Mouse (Mus musculus) urinary bladder, postnatal 14 days (tissue): ENCODE results near the gene Kcnj15.

Source experiments
- DNase-seq: peaks from one replicate; pipeline ENCODE4 v3.0.0; 2021; ENCODE audit warnings: low spot score

The Kcnj15 gene

DNA sequence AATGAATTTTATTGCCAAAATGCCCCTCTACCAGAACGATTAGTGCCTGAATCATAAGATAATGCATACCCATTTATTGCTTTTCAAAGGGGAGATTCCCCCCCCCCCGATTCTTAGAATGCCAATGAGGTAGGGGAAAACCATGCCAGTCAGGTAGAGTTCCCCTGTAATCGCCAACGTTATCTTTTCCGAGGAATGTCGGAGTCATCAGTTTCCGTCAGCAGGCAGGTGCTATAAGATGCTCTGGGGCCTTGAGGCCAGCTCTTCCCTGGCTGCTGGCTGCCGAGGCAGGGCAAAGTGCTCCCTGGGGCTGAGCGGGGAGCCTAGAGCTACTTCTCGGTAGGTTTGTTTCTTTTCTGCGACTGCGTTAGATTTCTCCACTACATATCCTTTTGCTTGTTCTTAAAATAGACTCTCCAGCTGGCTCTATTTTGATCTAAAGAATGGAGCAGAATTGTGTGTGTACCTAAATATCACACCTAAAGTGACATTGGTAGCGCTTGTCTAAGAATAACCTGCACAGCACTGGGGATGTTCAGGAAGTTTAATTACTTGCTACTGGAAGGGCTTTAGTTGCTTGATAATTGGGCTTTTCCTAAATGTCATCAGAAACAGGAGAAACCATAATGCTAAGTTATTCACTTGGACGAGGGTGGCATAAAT lies 35.6 kb downstream of the Kcnj15 start:
- no peak for DNase-seq

DNA sequence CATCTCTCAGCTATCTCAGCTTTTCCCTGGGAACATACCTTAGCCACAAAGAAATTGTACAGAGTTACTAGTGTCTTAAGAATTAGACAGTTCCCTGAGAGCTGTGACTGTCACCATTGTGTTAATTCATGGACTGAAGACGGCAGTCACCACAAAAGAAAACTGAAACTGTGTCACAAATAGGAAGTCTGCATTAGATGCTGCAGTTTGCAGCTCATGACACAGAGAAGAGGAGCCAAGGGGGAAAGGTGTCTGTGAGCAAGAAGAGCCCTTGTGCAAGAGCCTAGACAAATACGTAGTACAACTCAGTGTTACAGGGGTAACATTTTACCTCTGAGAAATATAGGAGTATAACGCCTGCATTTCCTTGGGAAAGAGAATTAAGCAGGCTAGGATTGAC lies 40.3 kb downstream of the Kcnj15 start:
- no peak for DNase-seq

DNA sequence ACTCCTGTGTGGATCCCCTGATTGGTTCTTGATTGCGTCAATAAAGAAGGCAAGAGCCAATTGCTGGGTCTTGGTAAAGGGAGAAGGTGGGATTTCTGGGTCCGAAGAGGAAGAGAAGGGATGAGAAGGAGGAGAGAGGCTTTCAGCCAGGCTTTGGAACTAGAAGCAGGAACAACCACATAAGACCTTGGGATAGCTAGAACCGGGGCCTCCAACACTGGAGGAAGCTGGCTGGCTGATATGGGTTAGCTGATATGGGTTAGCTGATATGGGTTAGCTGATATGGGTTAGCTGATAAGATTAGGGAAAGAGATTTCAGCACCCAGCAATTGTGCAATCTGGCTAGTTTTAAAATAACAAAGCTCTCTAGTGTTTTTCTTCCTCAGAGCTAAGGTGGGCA lies 44.3 kb downstream of the Kcnj15 start:
- no peak for DNase-seq

DNA sequence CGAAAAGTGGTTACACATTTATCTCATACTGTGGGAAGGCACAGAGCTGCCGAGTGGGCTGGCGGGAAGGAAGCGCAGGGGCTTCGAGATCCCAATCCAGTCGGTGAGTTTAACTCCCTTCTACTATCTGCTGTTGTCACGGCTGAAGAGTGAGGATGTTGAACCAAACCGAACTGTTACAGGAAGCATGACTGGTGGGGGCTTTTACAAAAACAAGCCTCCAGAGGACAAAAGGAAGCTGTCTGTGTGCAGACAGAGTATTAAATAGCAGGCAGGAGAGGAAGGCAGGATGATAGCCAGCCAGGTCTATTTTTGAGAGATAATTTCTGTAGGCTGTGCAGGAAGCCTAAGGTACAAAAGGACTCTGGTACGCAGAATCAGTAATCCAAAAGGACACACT lies 46.3 kb downstream of the Kcnj15 start:
- no peak for DNase-seq

DNA sequence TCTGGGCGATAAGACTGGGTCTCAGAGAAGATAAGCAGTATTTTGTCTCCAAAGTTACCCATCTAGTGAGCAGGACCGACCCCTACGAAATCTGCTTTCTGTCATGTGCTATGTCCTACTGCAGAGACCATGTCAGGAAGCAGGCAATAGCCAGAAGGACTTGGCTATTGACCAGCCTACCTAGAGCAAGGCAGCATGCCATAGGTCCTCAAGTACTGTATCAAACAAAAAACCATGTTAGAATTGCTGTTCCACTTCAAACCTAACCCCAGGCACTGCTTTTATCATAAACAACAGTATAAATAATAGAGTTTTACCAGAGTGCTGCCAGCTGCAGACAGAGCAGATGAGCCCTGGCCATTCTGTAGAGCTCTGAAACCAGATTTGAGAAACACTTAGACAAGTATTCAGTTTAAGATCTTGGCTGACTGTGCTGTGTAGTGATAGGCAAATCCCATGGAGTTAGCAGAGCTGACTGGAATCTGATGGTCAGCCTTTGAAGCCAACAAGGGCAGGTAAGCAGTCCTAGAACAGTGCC lies 50.5 kb downstream of the Kcnj15 start:
- DNase-seq: no peak

DNA sequence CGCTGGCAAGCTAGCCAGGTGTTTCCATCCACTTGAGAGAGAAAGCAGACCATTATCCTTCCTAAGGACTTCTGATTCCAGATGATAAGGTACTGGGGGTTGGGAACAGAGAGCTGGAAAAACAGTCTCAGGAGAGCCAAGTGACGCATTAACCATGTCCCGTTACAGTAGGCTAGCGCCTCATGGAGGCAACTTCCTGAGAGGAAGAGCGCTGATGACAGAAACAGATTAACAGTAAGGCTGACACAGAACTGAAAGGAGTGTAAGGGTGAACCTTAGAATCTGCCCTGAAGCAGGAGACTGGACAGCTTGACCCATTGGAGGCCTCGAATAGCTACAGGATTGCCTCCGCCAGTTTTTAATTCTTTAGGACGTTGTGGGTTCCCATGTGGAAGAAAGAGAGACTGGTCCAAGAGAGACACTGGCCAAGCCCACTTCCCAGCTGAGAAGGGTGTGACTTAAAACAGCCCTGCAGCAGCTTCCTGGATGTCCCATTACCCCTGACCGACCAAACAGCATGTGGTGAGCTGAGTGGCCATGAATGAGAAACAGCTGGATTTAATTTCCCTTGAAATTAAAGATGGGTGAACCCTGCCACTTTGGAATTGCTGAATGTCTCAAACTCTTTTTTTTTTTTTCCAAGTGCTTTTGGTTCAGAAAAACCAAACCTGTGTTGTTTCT lies 64.7 kb downstream of the Kcnj15 start:
- DNase-seq: no peak

DNA sequence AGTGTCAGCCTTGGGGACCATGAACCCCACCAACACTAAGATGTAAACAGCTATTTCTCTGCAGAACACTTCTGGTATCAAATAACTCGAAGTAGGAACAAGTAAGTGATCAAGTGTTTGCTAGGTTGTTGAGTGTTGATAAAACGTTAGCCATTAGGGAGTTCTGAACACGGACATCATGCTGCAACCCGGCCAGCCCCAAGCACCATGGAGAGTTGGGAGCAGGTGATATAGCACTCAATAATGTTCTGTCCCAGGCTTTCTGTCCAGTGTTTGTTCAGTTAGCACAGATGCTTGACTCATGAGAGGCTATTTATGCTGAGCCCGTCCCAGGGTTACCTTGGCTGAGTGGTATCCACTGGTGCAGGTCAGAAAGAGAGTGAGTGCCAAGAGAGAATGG lies 74.8 kb downstream of the Kcnj15 start:
- DNase-seq: no peak

DNA sequence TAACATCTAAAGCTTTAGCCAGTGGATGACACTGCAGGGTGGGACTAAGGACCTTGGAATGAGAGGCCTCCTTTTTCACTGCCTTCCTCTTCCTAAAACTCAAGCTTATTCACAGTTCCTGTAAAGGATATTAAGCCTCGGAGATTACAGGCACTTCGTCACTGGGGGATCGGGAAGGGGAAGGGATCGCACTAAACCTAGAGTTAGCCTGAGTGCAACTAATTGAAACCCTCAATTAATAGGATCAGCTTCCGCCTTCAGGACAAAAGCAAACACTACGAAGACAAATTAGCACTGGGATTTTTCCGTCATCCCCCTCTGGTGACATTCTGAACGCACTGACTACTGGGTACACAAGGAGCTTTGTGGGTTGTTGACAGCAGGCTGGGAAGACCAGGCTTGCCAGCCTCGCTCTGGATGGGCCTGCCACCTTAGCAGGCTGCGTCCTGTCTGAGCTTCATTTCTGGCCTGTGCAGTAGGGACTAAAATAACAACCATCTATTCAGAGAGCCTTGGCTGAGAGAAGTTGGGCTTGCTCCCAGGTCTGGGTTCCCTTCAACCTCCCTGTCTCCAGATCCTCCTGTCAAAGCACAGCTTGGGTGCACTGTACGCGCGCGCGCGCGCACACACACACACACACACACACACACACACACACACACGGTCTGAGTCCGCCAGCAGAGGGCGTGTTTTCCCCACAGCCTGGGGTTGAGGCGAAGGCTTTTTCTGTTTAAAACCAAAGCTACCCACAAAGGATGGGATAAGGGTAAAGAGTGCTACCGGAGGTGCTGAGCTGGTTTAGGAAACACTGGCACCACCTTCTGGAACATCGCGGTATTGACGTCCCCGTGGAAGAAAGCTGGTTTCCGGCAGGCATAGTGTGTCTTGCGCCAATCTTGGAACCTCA lies 83.8 kb downstream of the Kcnj15 start:
- DNase-seq: peak; percentile 71

DNA sequence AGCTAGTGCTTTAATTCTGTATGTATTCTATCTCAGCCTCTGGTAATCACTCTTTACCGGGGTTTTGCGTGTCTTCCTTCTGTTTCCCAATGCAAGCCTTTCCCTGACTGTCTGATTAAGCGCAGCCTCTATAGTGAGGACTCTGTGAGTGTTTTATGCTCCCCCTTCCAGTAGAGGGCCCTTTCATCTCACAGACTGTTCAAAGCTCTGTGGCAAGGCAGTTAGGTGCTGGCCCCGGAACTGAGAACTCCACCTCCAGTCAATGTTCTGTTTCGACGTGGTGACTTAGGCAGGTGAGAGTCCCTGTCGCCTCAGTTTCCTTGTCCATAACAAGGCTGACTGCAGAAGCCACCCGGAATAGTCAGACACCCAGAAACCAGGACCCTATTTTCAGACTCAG lies 84.7 kb downstream of the Kcnj15 start:
- DNase-seq: no peak

DNA sequence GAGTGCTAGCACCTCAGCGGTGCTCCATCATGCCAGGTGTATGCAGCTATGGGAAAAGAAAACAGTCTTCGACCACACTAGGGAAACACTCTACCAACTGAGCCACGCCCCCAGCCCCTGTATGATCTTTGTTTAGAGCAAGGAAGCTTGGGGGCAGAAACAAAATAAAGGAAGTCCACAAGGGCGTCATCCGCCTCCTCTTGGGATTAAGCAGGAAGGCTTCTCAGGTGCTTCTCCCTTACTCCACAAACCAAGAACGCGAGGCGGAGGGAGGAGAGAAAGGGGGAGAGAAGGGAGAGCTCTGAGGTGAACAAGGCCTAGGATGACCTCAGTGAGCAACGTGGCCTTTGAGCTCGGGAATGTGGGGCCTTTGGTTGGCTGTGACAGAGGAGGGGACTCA lies 87.6 kb downstream of the Kcnj15 start:
- DNase-seq: no peak

DNA sequence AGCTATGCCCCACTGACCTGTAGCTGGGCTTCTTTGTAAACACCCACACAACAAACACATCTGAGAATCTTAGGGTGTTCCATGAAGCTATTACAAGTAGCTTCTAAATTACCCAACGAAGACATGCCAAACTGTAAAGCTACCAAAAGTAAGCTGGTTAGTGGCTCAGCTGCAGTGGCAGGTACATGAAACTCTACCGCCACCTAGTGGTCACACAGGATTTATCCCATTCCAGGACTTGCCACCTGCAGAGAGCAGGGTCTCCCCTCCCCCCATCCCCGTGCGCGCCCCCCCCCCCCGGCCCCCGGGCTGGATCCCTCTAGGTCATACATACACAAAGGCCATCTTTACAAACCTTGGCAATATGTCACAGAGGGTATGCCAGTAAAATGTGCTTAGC lies 88.5 kb downstream of the Kcnj15 start:
- DNase-seq: peak; percentile 76

DNA sequence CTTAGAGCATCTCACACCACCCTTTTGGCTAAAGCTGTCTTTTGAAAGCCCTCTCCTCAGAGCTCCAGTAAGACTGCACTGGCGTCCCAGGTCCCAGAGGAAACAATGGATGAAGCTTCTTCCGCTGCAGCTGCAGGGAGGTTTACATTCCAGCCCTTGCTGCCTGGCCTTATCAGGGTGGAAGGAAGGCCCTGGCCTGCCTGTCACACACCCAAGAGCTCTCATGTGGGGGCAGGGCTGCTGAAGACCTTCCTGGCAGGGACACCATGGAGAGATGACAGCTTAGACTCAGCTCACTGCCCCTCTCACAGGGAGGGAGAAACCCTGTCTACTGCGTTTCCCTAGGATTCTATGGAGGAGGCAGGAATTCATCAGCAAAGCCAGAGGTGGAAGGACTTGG lies 89.8 kb downstream of the Kcnj15 start:
- DNase-seq: no peak

DNA sequence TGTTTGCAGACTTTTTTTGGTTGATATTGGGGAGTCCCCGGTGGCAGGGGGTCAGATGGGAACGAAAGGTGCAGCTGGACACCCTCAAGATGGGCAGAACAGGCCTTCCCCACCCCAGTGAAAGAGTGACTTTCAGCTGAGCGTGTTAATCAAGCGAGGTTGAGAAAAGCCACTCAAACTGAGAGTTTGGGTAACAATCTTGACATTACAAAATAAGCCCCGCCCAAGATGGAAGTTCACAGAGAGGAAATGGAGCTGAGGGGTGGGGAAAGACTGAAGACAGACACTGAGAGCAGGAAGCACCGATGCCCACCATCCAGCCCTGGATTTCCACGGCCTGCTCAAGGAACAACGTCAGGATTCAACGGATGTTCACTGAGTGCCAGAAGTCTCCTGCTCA lies 91.2 kb downstream of the Kcnj15 start:
- no peak for DNase-seq

DNA sequence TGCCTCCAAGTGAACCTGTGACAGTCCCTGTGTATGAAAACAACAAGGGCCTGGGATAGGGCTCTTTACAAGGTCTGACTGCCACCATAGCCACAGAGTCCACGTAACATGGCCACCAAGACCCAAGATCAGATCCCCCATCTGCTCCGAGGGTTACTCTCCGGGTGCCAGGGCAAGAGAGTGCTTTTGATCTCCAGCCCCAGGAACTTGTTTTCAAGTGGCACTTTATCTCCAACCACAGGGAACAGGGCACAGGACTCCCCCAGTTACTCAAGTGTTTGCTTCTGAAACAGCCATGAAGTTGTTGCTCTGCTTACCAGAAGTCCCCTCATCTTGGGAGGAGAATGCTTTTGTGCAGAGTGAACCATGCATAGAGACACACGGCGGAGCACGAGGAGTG lies 92.0 kb downstream of the Kcnj15 start:
- DNase-seq: no peak

DNA sequence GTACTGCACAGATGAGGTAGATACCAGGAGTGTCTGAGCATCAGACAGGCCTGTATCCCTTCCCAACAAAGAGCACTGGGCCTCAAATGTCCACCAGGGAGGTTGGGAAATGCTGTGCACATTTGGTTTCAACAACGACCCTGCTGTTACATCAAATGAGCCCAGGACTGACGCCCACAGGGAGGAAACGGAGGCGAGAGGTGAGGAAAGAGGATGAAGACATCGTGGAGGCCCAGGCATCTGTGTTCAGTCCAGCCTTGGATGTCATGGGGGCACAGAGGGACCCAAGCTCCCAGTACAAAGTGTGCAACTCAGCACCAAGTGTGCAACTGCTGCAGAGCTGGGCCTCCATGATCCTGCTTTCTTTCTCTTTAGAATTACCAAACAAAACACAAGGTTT lies 92.4 kb downstream of the Kcnj15 start:
- no peak for DNase-seq
